Mouse (Mus musculus) liver, adult 2 months (tissue): ENCODE data around the gene Bcl6b.

Source experiments
- CTCF ChIP-seq: fragments of 200-500 bp; IDR thresholded peaks from 2 replicates; pipeline ENCODE4 v1.5.1; 2011; ENCODE audit warnings: low read depth, low read length, control low read depth
- POLR2A ChIP-seq: fragments of 200-500 bp; IDR thresholded peaks from 2 replicates; pipeline ENCODE4 v1.6.1; 2011; ENCODE audit warnings: low read length, control low read depth; ENCODE audit not compliant: insufficient read depth; ENCODE audit errors: extremely low read depth

GRCm38 (mm10) chr11:70239541-70240279, 10.1 kb upstream of the Bcl6b start, which contains the start of the genes Gm21988 and Rnasek:
- TF ChIP-seq POLR2A = peak; percentile 89
- no peak for TF ChIP-seq CTCF
